Mouse (Mus musculus) CH12.LX (cell line): ENCODE data around the gene Sae1. TPM values are rescaled to one million over a fixed set of nuclear protein-coding genes. Genes with fewer than 3 reads are reported as not detected.

Experiments
- DNase-seq: peaks from one replicate; pipeline ENCODE4 v3.0.0-alpha.2; 2013; ENCODE audit errors: extremely low read depth
- H3K27ac ChIP-seq: 2 replicates; pipeline ENCODE4 v1.5.1; 2012; ENCODE audit warnings: low read depth, mild to moderate bottlenecking, control low read depth, moderate library complexity; ENCODE audit not compliant: insufficient read depth
- H3K27me3 ChIP-seq: replicated peaks from 2 replicates; pipeline ENCODE3; 2012; ENCODE audit warnings: inconsistent platforms
- H3K36me3 ChIP-seq, 2 experiments: replicated peaks in 1 of 2; 2 replicates each; pipeline versions ENCODE3 to v1.6.1; 2012; ENCODE audit warnings: inconsistent platforms in 1 of 2, low read length in 1 of 2, mild to moderate bottlenecking in 1 of 2, mixed read lengths in 1 of 2, moderate library complexity in 1 of 2; ENCODE audit not compliant: control insufficient read depth in 1 of 2, insufficient read depth in 1 of 2
- H3K4me1 ChIP-seq, 2 experiments: 2 replicates each; pipeline ENCODE4 v1.6.1; 2012; ENCODE audit warnings: inconsistent platforms in 1 of 2, moderate library complexity in 1 of 2; ENCODE audit not compliant: insufficient read depth in 2 of 2, control insufficient read depth in 1 of 2
- H3K4me2 ChIP-seq: 2 replicates; pipeline ENCODE4 v1.6.1; 2012; ENCODE audit warnings: low read depth, mild to moderate bottlenecking, control low read depth; ENCODE audit not compliant: poor library complexity, insufficient read depth, severe bottlenecking
- H3K4me3 ChIP-seq, 3 experiments: fragments of 150-350 bp in 1 of 3; sonication (generic) in 1 of 3; replicated peaks in 1 of 3; 2 replicates each; pipeline versions ENCODE3 to v1.5.1; 2011 to 2012; ENCODE audit warnings: low read depth in 2 of 3, low read length in 2 of 3, mild to moderate bottlenecking in 2 of 3, moderate library complexity in 2 of 3, control low read depth in 1 of 3, improper control_type of control experiment in 1 of 3, inconsistent platforms in 1 of 3, mixed read lengths in 1 of 3; ENCODE audit not compliant: poor library complexity in 1 of 3
- H3K79me2 ChIP-seq: replicated peaks from 2 replicates; pipeline ENCODE4 v1.6.1; 2012; ENCODE audit warnings: mild to moderate bottlenecking, moderate library complexity; ENCODE audit not compliant: control insufficient read depth, poor library complexity, insufficient read depth, severe bottlenecking; ENCODE audit errors: extremely low read depth
- H3K9ac ChIP-seq: 2 replicates; pipeline ENCODE4 v1.6.1; 2012; ENCODE audit warnings: low read depth, mild to moderate bottlenecking, control low read depth, moderate library complexity; ENCODE audit not compliant: insufficient read depth
- H3K9me3 ChIP-seq: replicated peaks from 2 replicates; pipeline ENCODE3; 2012; ENCODE audit warnings: low read length, inconsistent platforms, mixed read lengths
- CHD2 ChIP-seq: IDR thresholded peaks from 2 replicates; pipeline ENCODE4 v1.6.1; 2011; ENCODE audit warnings: low read length, improper control_type of control experiment
- CTCF ChIP-seq, 2 experiments: IDR thresholded peaks in 1 of 2; conservative IDR thresholded peaks in 1 of 2; 2 replicates each; pipeline ENCODE4 v1.5.1; 2011 to 2012; ENCODE audit warnings: low read depth in 2 of 2, low read length in 2 of 2, improper control_type of control experiment in 1 of 2, inconsistent platforms in 1 of 2, mild to moderate bottlenecking in 1 of 2, moderate library complexity in 1 of 2
- E2F4 ChIP-seq: IDR thresholded peaks from 2 replicates; pipeline ENCODE4 v1.6.1; 2011; ENCODE audit warnings: low read depth, low read length, improper control_type of control experiment; ENCODE audit not compliant: insufficient replicate concordance
- EP300 ChIP-seq: IDR thresholded peaks from 2 replicates; pipeline ENCODE4 v1.6.1; 2011; ENCODE audit warnings: low read length, improper control_type of control experiment
- ETS1 ChIP-seq: conservative IDR thresholded peaks from 2 replicates; pipeline ENCODE4 v1.6.1; 2012; ENCODE audit warnings: low read depth, mild to moderate bottlenecking, inconsistent platforms, low read length, improper control_type of control experiment, moderate library complexity
- IRF4 ChIP-seq: IDR thresholded peaks from 2 replicates; pipeline ENCODE4 v1.6.1; 2014; ENCODE audit warnings: low read depth, mild to moderate bottlenecking, inconsistent platforms, low read length, improper control_type of control experiment
- JUN ChIP-seq: IDR thresholded peaks from 2 replicates; pipeline ENCODE4 v1.6.1; 2011; ENCODE audit warnings: low read depth, mild to moderate bottlenecking, low read length, improper control_type of control experiment, moderate library complexity; ENCODE audit not compliant: insufficient read depth
- MAZ ChIP-seq: IDR thresholded peaks from 2 replicates; pipeline ENCODE4 v1.6.1; 2012; ENCODE audit warnings: low read depth, mild to moderate bottlenecking, inconsistent platforms, low read length, improper control_type of control experiment, moderate library complexity
- MEF2A ChIP-seq: IDR thresholded peaks from 2 replicates; pipeline ENCODE4 v1.6.1; 2014; ENCODE audit warnings: low read depth, mild to moderate bottlenecking, inconsistent platforms, low read length, improper control_type of control experiment, borderline replicate concordance
- MXI1 ChIP-seq: IDR thresholded peaks from 2 replicates; pipeline ENCODE4 v1.6.1; 2011; ENCODE audit warnings: mild to moderate bottlenecking, low read depth, low read length, improper control_type of control experiment
- MYC ChIP-seq: IDR thresholded peaks from 2 replicates; pipeline ENCODE4 v1.6.1; 2011; ENCODE audit warnings: low read depth, mild to moderate bottlenecking, improper control_type of control experiment, low read length
- NRF1 ChIP-seq: IDR thresholded peaks from 2 replicates; pipeline ENCODE4 v1.6.1; 2014; ENCODE audit warnings: low read depth, mild to moderate bottlenecking, inconsistent platforms, low read length, improper control_type of control experiment, moderate library complexity
- PAX5 ChIP-seq: IDR thresholded peaks from 2 replicates; pipeline ENCODE4 v1.6.1; 2012; ENCODE audit warnings: low read length, inconsistent platforms, mixed read lengths
- POLR2AphosphoS2 ChIP-seq: IDR thresholded peaks from 2 replicates; pipeline ENCODE4 v1.6.1; 2011; ENCODE audit warnings: low read depth, low read length, improper control_type of control experiment
- SMC3 ChIP-seq: IDR thresholded peaks from 2 replicates; pipeline ENCODE4 v1.6.1; 2011; ENCODE audit warnings: low read depth, low read length, improper control_type of control experiment
- USF2 ChIP-seq: conservative IDR thresholded peaks from 2 replicates; pipeline ENCODE4 v1.6.1; 2011; ENCODE audit warnings: low read depth, low read length, improper control_type of control experiment
- ZKSCAN1 ChIP-seq: IDR thresholded peaks from 2 replicates; pipeline ENCODE4 v1.6.1; 2012; ENCODE audit warnings: low read depth, inconsistent platforms, low read length, improper control_type of control experiment, borderline replicate concordance
- ZNF384 ChIP-seq: IDR thresholded peaks from 2 replicates; pipeline ENCODE4 v1.6.1; 2012; ENCODE audit warnings: low read depth, low read length, improper control_type of control experiment, inconsistent platforms
- dilution Hi-C: fragments of 300-500 bp; cut with MboI; formaldehyde crosslinking; loops from 2 replicates; pipeline ENCODE4 v1.14.3; 2020; ENCODE audit warnings: low sequenced_read_pairs; ENCODE audit not compliant: extremely low pct_unique_long_range_greater_than_20kb, extremely low pct_ligation_motif_present
- in situ Hi-C: fragments of 300-500 bp; cut with MboI; formaldehyde crosslinking; loops from 3 replicates; pipeline ENCODE4 v1.14.3; 2019; ENCODE audit warnings: low sequenced_read_pairs, low pct_ligation_motif_present, low pct_unique_long_range_greater_than_20kb, mixed read lengths
- polyA plus RNA-seq: library from polyadenylated mRNA; unstranded; fragments of >175 nt; gene quantifications from 2 replicates; pipeline ENCODE4 v1.2.1, GENCODE M21; 2012; ENCODE audit warnings: low read depth; ENCODE audit not compliant: insufficient read length
- total RNA-seq, 2 experiments: library from RNA; depleted of rRNA; stranded (reverse); fragments of 300-350 nt in 1 of 2; fragments of >200 nt in 1 of 2; gene quantifications; 2 replicates each; pipeline ENCODE4 v1.2.3; 2012 to 2014

The Sae1 gene
- total and polyA plus RNA-seq, 3 experiments: 146 to 271 (median 160) TPM

DNA sequence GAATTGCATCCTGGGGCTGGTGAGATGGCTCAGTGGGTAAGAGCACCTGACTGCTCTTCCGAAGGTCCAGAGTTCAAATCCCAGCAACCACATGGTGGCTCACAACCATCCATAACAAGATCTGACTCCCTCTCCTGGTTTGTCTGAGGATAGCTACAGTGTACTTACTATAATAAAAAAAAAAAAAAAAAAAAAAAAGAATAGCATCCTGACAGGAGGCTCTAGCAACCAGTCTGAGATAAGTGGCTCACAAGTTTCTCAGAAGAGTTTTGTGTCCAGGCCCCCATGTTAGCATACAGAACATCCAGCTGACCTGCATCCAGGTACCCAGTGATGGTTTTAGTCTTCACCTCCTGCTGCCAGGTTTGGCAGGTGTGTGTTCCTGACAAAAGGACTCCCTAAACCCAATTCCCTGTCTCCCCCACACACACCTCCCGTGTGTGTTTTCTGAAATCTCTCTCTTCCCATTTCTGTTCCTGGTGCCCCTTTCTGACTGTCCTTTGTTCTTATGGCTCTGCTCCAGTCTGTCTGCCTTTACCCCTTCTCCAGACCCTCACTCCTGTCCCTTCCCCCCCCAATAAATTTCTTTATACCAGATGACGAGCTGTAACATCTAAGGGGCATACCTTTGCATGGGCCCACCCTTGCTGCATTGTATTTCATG, 10.9 kb upstream of the Sae1 start:
- TF ChIP-seq ETS1: no peak
- no peak for TF ChIP-seq PAX5
- TF ChIP-seq MAZ: no peak
- no peak for TF ChIP-seq E2F4
- no peak for TF ChIP-seq NRF1
- TF ChIP-seq ZNF384: peak; percentile 85
- no peak for TF ChIP-seq POLR2AphosphoS2
- no peak for TF ChIP-seq IRF4
- peak in 1 of 2 experiments; percentile 36; a peak in 2 of 4 replicates for TF ChIP-seq CTCF (conservative IDR thresholded peaks at IDR 0.05 in 1 of 2, IDR thresholded peaks at IDR 0.05 in 1 of 2; ENCODE audit: low read depth in 2 of 2, low read length in 2 of 2)
- TF ChIP-seq USF2: no peak
- TF ChIP-seq CHD2: no peak
- TF ChIP-seq EP300: no peak
- TF ChIP-seq JUN: no peak
- Histone ChIP-seq H3K36me3 (peaks cover 0 to 2% of the 10 kb centered on the region in 2 experiments), H3K79me2 (peaks cover 22% of the 10 kb centered on the region), H3K9ac (peak overlapping the region; percentile 99), H3K27me3 (peaks cover 2% of the 10 kb centered on the region), H3K4me2 (peak overlapping the region; percentile 64), H3K4me1 (peaks cover 0 to 10% of the 10 kb centered on the region in 2 experiments; a peak in 2 of 4 replicates), H3K9me3 (no peaks in the 10 kb centered on the region), H3K27ac (no peak overlapping the region), H3K4me3 (peak overlapping the region in 1 of 3 experiments; percentile 87)
- no peak for DNase-seq
- in situ Hi-C loops (loop anchor here (5.0 kb wide), 2 partner anchors 34 to 69 kb away; no protein-coding TSS in a partner anchor), dilution Hi-C loops (no loop called here)

DNA sequence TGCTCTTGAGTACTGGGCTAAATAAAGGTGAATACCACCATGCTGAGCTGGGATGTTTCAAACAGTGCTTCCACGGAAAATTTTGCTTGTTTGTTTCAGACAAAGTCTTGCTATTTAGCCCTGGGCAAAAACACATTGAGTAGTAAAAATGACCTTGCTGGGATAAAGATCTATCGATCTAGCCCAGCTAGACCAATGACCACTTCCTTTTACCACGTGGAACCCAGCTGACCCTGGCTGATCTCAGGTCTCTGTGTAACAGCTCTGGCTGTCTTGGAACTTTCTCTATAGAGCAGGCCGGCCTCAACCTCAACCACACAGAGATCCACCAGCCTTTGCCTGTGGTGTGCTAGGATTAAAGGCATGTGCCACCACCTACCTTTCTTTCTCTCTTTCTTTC, 9.9 kb upstream of the Sae1 start:
- in situ Hi-C loops: loop anchor here (5.0 kb wide), 2 partner anchors 35 to 70 kb away; no protein-coding TSS in a partner anchor
- Histone ChIP-seq H3K27ac (no peak overlapping the region), H3K4me1 (peaks cover 0 to 13% of the 10 kb centered on the region in 2 experiments; a peak in 2 of 4 replicates), H3K79me2 (peaks cover 14% of the 10 kb centered on the region), H3K27me3 (peaks cover 2% of the 10 kb centered on the region), H3K4me3 (no peak overlapping the region), H3K9ac (no peak overlapping the region), H3K36me3 (no peaks in the 10 kb centered on the region), H3K4me2 (no peak overlapping the region), H3K9me3 (no peaks in the 10 kb centered on the region)
- no peak for DNase-seq
- dilution Hi-C loops: no loop called here
- TF ChIP-seq E2F4: no peak
- no peak for TF ChIP-seq SMC3
- no peak for TF ChIP-seq MXI1
- TF ChIP-seq MYC: no peak
- no peak for TF ChIP-seq ZKSCAN1
- TF ChIP-seq MEF2A: no peak
